Mouse (Mus musculus) lung, embryonic 14.5 days (tissue): ENCODE data around the gene Fam102b. TPM values are rescaled to one million over a fixed set of nuclear protein-coding genes. Genes with fewer than 3 reads are reported as not detected.

Experiments
- ATAC-seq: fragments of 200-750 bp; cut with Nextera tagmentation; 2 replicates; pipeline ENCODE4 v1.8.0; 2017; ENCODE audit warnings: mild to moderate bottlenecking, moderate TSS enrichment, moderate library complexity; ENCODE audit not compliant: insufficient read depth
- DNase-seq: peaks from one replicate; pipeline ENCODE4 v3.0.0-alpha.2; 2015
- H3K27ac ChIP-seq: fragments of 300-500 bp; sonication (generic); 2 replicates; pipeline ENCODE4 v1.5.1; 2014; ENCODE audit warnings: low read depth, mild to moderate bottlenecking, moderate library complexity
- H3K27me3 ChIP-seq: fragments of 300-500 bp; sonication (generic); 2 replicates; pipeline ENCODE4 v1.6.1; 2014; ENCODE audit warnings: low read length, control low read depth; ENCODE audit not compliant: insufficient read depth
- H3K36me3 ChIP-seq: fragments of 300-500 bp; sonication (generic); 2 replicates; pipeline ENCODE4 v1.6.1; 2014; ENCODE audit warnings: control low read depth; ENCODE audit not compliant: insufficient read depth
- H3K4me1 ChIP-seq: fragments of 300-500 bp; sonication (generic); 2 replicates; pipeline ENCODE4 v1.6.1; 2014; ENCODE audit warnings: antibody characterized with exemption, control low read depth; ENCODE audit not compliant: insufficient read depth
- H3K4me2 ChIP-seq: fragments of 300-500 bp; sonication (generic); 2 replicates; pipeline ENCODE4 v1.6.1; 2014; ENCODE audit warnings: mild to moderate bottlenecking
- H3K4me3 ChIP-seq: fragments of 300-500 bp; sonication (generic); 2 replicates; pipeline ENCODE4 v1.5.1; 2014; ENCODE audit warnings: low read depth, low read length
- H3K9ac ChIP-seq: fragments of 300-500 bp; sonication (generic); 2 replicates; pipeline ENCODE4 v1.6.1; 2014
- H3K9me3 ChIP-seq: fragments of 300-500 bp; sonication (generic); 2 replicates; pipeline ENCODE4 v1.6.1; 2016; ENCODE audit warnings: low read depth, low read length, control low read depth
- CTCF ChIP-seq: IDR thresholded peaks from 2 replicates; pipeline ENCODE4 v1.5.1; 2016; ENCODE audit warnings: antibody characterized with exemption, low read depth
- WGBS: fragments of 180-500 bp; shearing (Covaris S2); extraction: QIAGEN DNeasy Blood & Tissue Kit; methylation state at CpG from one replicate; pipeline ENCODE4 v1.1.7; 2014; 5-methylcytosine and 5-hydroxymethylcytosine counted together
- polyA plus RNA-seq: library from polyadenylated mRNA; unstranded; fragments of >200 nt; fragmentation: Nextera tagmentation; extraction: Ambion mirVana; gene quantifications from 2 replicates; pipeline ENCODE4 v1.2.1, GENCODE M21; 2014

The Fam102b gene
- polyA plus RNA-seq, 1 experiment from 2014 or later = 18.0 TPM

DNA sequence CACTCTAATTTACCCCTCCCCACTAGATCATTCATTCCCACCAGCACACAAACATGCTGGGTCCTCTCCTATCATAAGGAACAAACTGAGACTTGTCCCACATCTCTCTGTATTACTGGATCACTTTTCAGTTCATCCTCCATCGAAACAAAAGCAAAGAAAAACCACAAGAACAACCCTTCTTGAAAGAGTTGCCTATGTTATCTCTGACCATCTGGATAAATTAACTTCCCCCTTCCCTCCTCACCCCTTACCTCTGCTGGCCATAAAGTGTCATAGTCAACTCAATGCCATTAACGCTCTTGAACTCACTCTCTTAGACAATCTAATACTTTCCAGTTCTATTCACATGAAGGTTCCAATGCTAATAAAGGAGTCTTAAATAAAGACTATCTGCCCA, 32.9 kb downstream of the Fam102b start:
- Histone ChIP-seq H3K36me3 (peaks cover 13% of the 10 kb centered on the region), H3K4me1 (no peaks in the 10 kb centered on the region), H3K4me3 (no peak overlapping the region), H3K27me3 (no peaks in the 10 kb centered on the region), H3K27ac (no peak overlapping the region), H3K4me2 (no peak overlapping the region), H3K9ac (no peak overlapping the region), H3K9me3 (no peaks in the 10 kb centered on the region)
- ATAC-seq = no peak
- TF ChIP-seq CTCF = no peak
- DNase-seq = no peak
- 87% methylated on average over 2 of the region's 2 CpGs for WGBS

GRCm38 (mm10) chr3:108989971-108990548, 37.3 kb downstream of the Fam102b start:
- Histone ChIP-seq H3K9ac (no peak overlapping the region), H3K27me3 (no peaks in the 10 kb centered on the region), H3K9me3 (no peaks in the 10 kb centered on the region), H3K4me1 (no peaks in the 10 kb centered on the region), H3K4me3 (no peak overlapping the region), H3K4me2 (no peak overlapping the region), H3K27ac (no peak overlapping the region), H3K36me3 (peaks cover 18% of the 10 kb centered on the region)
- no peak for TF ChIP-seq CTCF
- no peak for DNase-seq
- WGBS = 70% methylated on average over 9 of the region's 9 CpGs
- ATAC-seq = no peak

- Histone ChIP-seq H3K9me3 (no peaks in the 10 kb centered on the region), H3K36me3 (peaks cover 14% of the 10 kb centered on the region), H3K4me1 (no peaks in the 10 kb centered on the region), H3K27me3 (no peaks in the 10 kb centered on the region), H3K27ac (no peak overlapping the region), H3K4me2 (no peak overlapping the region), H3K9ac (no peak overlapping the region), H3K4me3 (no peak overlapping the region)
- TF ChIP-seq CTCF = no peak
- WGBS = 77% methylated on average over 12 of the region's 12 CpGs
- no peak for DNase-seq
- ATAC-seq = no peak
Observed at GRCm38 (mm10) chr3:108987009-108987659, 40.3 kb downstream of the Fam102b start.

DNA sequence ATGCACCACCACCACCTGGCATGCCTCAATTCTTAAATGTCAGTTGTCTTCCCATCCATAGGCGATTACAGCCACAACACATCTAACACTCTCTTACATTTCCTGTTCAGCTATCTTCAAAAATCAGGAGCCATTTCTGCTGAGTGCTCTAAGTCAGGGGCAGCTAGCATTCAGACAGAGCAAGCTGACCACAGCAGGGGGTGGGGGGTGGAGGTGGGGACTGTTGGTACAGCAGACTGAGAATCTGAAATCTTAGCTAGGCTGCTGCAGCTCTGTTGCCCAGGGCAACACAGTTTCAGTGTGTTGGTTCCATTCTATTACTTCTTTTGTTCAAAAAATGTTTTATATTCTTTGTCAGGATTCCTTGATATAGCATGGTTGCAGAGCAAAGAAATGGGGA, 40.9 kb downstream of the Fam102b start:
- Histone ChIP-seq H3K4me2 (no peak overlapping the region), H3K9ac (no peak overlapping the region), H3K4me1 (no peaks in the 10 kb centered on the region), H3K4me3 (no peak overlapping the region), H3K9me3 (no peaks in the 10 kb centered on the region), H3K36me3 (peaks cover 8% of the 10 kb centered on the region; the same call in 1 of the 2 replicates), H3K27me3 (no peaks in the 10 kb centered on the region), H3K27ac (no peak overlapping the region)
- ATAC-seq (no peak), DNase-seq (no peak)
- TF ChIP-seq CTCF = no peak
- WGBS = 71% methylated on average over 1 of the region's 1 CpGs

- peaks cover 26% of the 10 kb centered on the region; the same call in 1 of the 2 replicates for H3K36me3 ChIP-seq
- TF ChIP-seq CTCF = no peak
- H3K9ac ChIP-seq = no peak overlapping the region
- H3K4me2 ChIP-seq = no peak overlapping the region
- H3K27ac ChIP-seq = no peak overlapping the region
- H3K9me3 ChIP-seq = no peaks in the 10 kb centered on the region
- ATAC-seq (no peak), DNase-seq (no peak)
- H3K27me3 ChIP-seq = no peaks in the 10 kb centered on the region
- H3K4me3 ChIP-seq = no peak overlapping the region
- 52% methylated on average over 5 of the region's 5 CpGs for WGBS
- no peaks in the 10 kb centered on the region for H3K4me1 ChIP-seq
Observed at GRCm38 (mm10) chr3:108983989-108984388, 43.4 kb downstream of the Fam102b start.

GRCm38 (mm10) chr3:108981946-108982345, 45.5 kb downstream of the Fam102b start:
- Histone ChIP-seq H3K36me3 (peaks cover 44% of the 10 kb centered on the region), H3K9me3 (no peaks in the 10 kb centered on the region), H3K9ac (no peak overlapping the region), H3K4me3 (no peak overlapping the region), H3K4me1 (no peaks in the 10 kb centered on the region), H3K27ac (no peak overlapping the region), H3K27me3 (no peaks in the 10 kb centered on the region), H3K4me2 (no peak overlapping the region)
- TF ChIP-seq CTCF = no peak
- ATAC-seq = no peak
- no peak for DNase-seq
- 68% methylated on average over 6 of the region's 6 CpGs for WGBS

- H3K4me3 ChIP-seq = no peak overlapping the region
- peak; percentile 43; the same call in 1 of the 2 replicates for TF ChIP-seq CTCF
- H3K4me1 ChIP-seq = no peaks in the 10 kb centered on the region
- 94% methylated on average over 13 of the region's 13 CpGs for WGBS
- DNase-seq (peak; percentile 43), ATAC-seq (no peak)
- no peak overlapping the region for H3K9ac ChIP-seq
- H3K27ac ChIP-seq = no peak overlapping the region
- no peaks in the 10 kb centered on the region for H3K27me3 ChIP-seq
- H3K36me3 ChIP-seq = peaks cover 50% of the 10 kb centered on the region
- no peaks in the 10 kb centered on the region for H3K9me3 ChIP-seq
- H3K4me2 ChIP-seq = no peak overlapping the region
Observed at GRCm38 (mm10) chr3:108977340-108978030, 49.9 kb downstream of the Fam102b start.
